Mouse (Mus musculus) E14TG2a.4 (cell line): ENCODE measurements at regions not wholly inside any gene's neighbourhood (a gene's known extent, or its start where the extent isn't known, plus 50 kb on each side); places are given as distances from the start of the nearest gene placed in this dataset.

Experiments used
- H3K27me3 ChIP-seq: 2 replicates; pipeline ENCODE4 v1.6.1; 2014; ENCODE audit warnings: low read length, control low read depth; ENCODE audit not compliant: insufficient read depth
- H3K36me3 ChIP-seq: 2 replicates; pipeline ENCODE4 v1.6.1; 2014; ENCODE audit warnings: low read length, control low read depth; ENCODE audit not compliant: insufficient read depth
- H3K4me1 ChIP-seq: replicated peaks from 2 replicates; pipeline ENCODE4 v1.6.1; 2014; ENCODE audit warnings: low read depth, low read length, control low read depth
- H3K4me3 ChIP-seq: replicated peaks from 2 replicates; pipeline ENCODE4 v1.5.1; 2014; ENCODE audit warnings: mild to moderate bottlenecking, low read length
- H3K9me3 ChIP-seq: 2 replicates; pipeline ENCODE4 v1.6.1; 2014; ENCODE audit warnings: low read length, control low read depth
- CTCF ChIP-seq: conservative IDR thresholded peaks from 2 replicates; pipeline ENCODE4 v1.5.1; 2014; ENCODE audit warnings: low read length
- NANOG ChIP-seq: IDR thresholded peaks from 2 replicates; pipeline ENCODE4 v1.6.1; 2014; ENCODE audit warnings: borderline replicate concordance, low read length, mixed read lengths
- POU5F1 ChIP-seq: IDR thresholded peaks from 2 replicates; pipeline ENCODE4 v1.6.1; 2014; ENCODE audit warnings: low read length, borderline replicate concordance

- Histone ChIP-seq H3K4me1 (peaks cover 82% of the 10 kb centered on the region), H3K36me3 (no peaks in the 10 kb centered on the region), H3K4me3 (peak overlapping the region; percentile 51; the same call in 1 of the 2 replicates), H3K27me3 (0 out of 2 replicates have a peak, but pooled peaks cover 3% of the 10 kb centered on the region), H3K9me3 (no peaks in the 10 kb centered on the region)
- TF ChIP-seq POU5F1 (no peak), NANOG (no peak), CTCF (no peak)
Measured at GRCm38 (mm10) chr13:97441803-97442202, 200.9 kb downstream of the Enc1 start.

- peaks cover 94% of the 10 kb centered on the region for H3K4me1 ChIP-seq
- H3K9me3 ChIP-seq, result no peaks in the 10 kb centered on the region
- H3K36me3 ChIP-seq, result no peaks in the 10 kb centered on the region
- TF ChIP-seq CTCF (no peak), POU5F1 (no peak), NANOG (no peak)
- H3K27me3 ChIP-seq, result 0 out of 2 replicates have a peak, but pooled peaks cover 3% of the 10 kb centered on the region
- peak overlapping the region; percentile 64 for H3K4me3 ChIP-seq
Measured at GRCm38 (mm10) chr13:97439216-97439979, 198.5 kb downstream of the Enc1 start.

GRCm38 (mm10) chr13:97438692-97439091 lies 197.8 kb downstream of the Enc1 start:
- Histone ChIP-seq H3K9me3 (no peaks in the 10 kb centered on the region), H3K36me3 (no peaks in the 10 kb centered on the region), H3K4me1 (peaks cover 95% of the 10 kb centered on the region), H3K27me3 (0 out of 2 replicates have a peak, but pooled peaks cover 3% of the 10 kb centered on the region), H3K4me3 (peak overlapping the region; percentile 64)
- TF ChIP-seq CTCF, result no peak
- TF ChIP-seq NANOG, result no peak
- TF ChIP-seq POU5F1, result no peak

GRCm38 (mm10) chr13:97438277-97438676 lies 197.4 kb downstream of the Enc1 start:
- H3K27me3 ChIP-seq, result 0 out of 2 replicates have a peak, but pooled peaks cover 3% of the 10 kb centered on the region
- no peaks in the 10 kb centered on the region for H3K9me3 ChIP-seq
- no peaks in the 10 kb centered on the region for H3K36me3 ChIP-seq
- H3K4me3 ChIP-seq, result peak overlapping the region; percentile 64
- TF ChIP-seq NANOG, result no peak
- no peak for TF ChIP-seq POU5F1
- TF ChIP-seq CTCF, result no peak
- H3K4me1 ChIP-seq, result peaks cover 96% of the 10 kb centered on the region

GRCm38 (mm10) chr13:97436719-97437350 lies 195.9 kb downstream of the Enc1 start:
- Histone ChIP-seq H3K9me3 (no peaks in the 10 kb centered on the region), H3K27me3 (0 out of 2 replicates have a peak, but pooled peaks cover 3% of the 10 kb centered on the region), H3K36me3 (no peaks in the 10 kb centered on the region), H3K4me3 (peak overlapping the region; percentile 59), H3K4me1 (peaks cover 96% of the 10 kb centered on the region)
- no peak for TF ChIP-seq POU5F1
- no peak for TF ChIP-seq NANOG
- no peak for TF ChIP-seq CTCF

- H3K27me3 ChIP-seq, result 0 out of 2 replicates have a peak, but pooled peaks cover 3% of the 10 kb centered on the region
- no peaks in the 10 kb centered on the region for H3K9me3 ChIP-seq
- peak overlapping the region; percentile 59 for H3K4me3 ChIP-seq
- H3K4me1 ChIP-seq, result peaks cover 96% of the 10 kb centered on the region
- H3K36me3 ChIP-seq, result no peaks in the 10 kb centered on the region
- TF ChIP-seq CTCF (no peak), POU5F1 (no peak), NANOG (no peak)
Measured at GRCm38 (mm10) chr13:97435865-97436718, 195.2 kb downstream of the Enc1 start.

GRCm38 (mm10) chr13:97434961-97435864 lies 194.3 kb downstream of the Enc1 start:
- H3K9me3 ChIP-seq, result no peaks in the 10 kb centered on the region
- H3K4me1 ChIP-seq, result peaks cover 98% of the 10 kb centered on the region
- TF ChIP-seq POU5F1 (no peak), CTCF (no peak), NANOG (no peak; the same call in 1 of the 2 replicates)
- no peaks in the 10 kb centered on the region for H3K36me3 ChIP-seq
- H3K27me3 ChIP-seq, result 0 out of 2 replicates have a peak, but pooled peaks cover 2% of the 10 kb centered on the region
- H3K4me3 ChIP-seq, result peak overlapping the region; percentile 59
